Mouse (Mus musculus) layer of hippocampus, postnatal 25 days (tissue): ENCODE measurements around the gene Bik. TPM values are rescaled to one million over a fixed set of nuclear protein-coding genes. Genes with fewer than 3 reads are reported as not detected.

ENCODE experiments used
- DNase-seq, 2 experiments: peaks; one replicate each; pipeline ENCODE4 v3.0.0; 2022; ENCODE audit warnings: mixed read lengths in 2 of 2, low spot score in 1 of 2; ENCODE audit errors: extremely low spot score in 1 of 2
- microRNA-seq, 2 experiments: library from miRNA; unstranded; fragments of <30 nt; microRNA quantifications; one replicate each; pipeline ENCODE4 v1.2.0; 2021
- total RNA-seq, 2 experiments: library from RNA; stranded (reverse); gene quantifications; 2 replicates each; pipeline ENCODE4 v1.2.3; 2021

Bik gene
- total RNA-seq, 2 experiments from 2014 or later = not detected

DNA sequence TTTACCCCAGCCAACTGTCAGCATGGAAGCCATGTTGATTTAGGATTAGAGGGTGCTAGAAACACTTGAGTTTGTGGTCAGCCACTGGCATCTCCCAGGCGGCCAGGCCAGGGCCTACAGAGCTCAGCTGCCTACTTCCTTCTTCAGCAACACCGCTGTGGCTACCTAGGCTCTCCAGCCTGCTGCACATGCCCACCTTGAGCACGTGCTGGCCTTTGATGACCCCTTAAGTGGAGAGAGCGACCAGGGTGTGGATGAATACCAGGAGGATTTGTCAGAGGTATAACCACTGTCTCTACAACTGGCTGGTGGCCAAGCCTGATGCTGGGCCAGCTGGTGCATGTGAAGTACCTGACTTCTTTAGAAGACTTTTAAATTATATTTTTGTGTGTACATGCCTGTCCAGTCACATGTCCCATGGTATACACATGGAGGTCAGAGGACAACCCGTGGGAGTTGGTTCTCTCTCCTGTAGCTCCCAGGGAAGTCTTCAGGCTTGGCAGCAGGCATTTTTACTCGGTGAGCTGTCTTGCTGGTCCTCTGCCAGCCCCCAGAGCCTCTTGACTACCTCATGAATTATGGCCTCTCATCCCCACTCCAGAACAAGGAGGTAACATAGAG lies 48.2 kb downstream of the Bik start:
- DNase-seq = no peak

DNA sequence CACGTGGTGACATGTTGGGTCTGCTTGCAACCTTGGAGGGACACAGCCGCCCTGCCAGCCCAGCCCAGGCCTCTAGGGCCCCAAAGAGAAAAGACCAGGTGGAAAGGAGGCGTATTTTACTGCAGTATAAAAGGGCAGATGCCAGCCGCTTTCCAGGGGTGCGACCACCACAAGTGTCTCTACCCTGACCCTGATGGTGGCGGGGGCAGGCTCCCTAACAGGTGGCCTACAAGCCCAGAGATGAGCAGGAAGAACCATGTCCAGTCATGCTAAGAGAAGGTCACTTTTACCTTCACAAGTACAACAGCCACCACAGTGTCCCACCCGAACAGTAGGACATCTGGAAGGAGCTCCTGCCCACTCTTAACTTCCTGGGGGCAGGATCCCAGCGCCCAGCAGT lies 48.9 kb downstream of the Bik start:
- DNase-seq = no peak

DNA sequence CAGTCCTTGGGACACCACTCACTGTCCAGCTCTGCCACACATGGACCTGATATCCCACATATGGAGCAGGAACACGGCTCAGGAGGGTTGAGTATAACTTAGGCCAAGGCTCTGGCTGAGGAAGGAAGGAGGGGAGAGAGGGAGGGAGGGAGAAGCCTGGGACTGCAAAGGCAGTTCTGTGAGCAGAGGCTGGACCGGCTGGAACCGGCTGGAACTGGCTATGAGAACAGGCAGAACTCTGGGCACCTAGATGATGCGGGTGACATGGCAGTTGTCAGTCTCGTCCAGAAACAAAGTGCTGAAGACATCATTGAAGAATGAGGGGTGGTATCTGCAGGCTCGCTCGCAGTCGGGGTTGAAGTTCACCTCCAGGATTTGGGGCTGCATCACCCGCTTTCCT lies 50.0 kb downstream of the Bik start:
- no peak for DNase-seq

DNA sequence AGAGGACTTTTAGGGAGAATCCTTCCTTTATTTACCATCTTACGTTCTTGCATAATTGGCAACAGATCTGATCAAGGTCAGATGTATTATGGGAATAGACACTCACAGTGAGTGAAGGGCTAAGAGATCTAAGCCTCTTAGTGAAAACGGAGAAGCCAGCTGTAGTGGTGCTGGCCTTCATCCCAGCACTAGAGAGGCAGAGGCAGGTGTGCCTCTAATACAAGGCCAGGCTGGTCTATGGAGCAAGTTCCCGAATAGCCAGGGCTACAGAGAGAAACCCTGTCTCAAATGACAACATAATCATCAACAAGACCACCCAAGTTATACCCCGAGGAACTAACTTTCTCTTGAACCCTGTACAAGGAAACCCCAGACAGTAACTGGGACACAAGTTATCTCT lies 56.3 kb downstream of the Bik start:
- DNase-seq = no peak

DNA sequence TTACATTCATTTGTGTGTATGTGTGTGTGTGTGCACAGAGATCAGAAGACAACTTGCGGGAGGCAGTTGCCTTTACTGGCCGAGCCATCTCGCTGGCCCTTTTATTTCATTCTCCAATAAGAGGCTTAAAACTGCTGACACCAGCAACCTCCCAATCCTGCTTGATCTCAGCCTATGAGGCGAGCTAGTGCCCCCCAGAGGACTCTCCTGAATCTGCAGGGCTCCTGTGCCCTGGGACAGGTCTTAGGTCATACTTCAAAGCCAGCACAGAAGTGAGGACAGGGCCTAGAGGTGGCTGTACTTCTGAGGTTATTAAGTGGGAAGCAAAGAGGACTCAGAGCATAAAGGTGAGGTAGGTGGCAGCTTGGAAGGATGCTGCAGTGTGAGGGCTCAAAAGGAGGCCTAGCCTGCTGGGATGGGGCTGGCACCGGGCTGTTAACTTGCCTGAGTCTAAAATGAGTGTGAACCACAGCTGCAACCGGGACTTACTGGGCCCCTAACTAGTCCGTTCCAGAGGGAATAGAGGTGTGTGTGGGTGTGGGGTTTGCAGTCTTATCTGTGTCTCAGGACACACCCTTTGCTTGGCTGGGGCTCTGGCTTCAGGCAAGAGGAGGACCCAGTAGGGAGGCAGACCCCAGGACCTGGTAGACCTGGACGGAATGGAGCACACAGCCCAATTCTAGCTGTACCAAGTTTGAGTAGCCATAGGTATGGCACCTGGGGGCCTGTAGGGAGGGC lies 56.9 kb downstream of the Bik start:
- no peak for DNase-seq

DNA sequence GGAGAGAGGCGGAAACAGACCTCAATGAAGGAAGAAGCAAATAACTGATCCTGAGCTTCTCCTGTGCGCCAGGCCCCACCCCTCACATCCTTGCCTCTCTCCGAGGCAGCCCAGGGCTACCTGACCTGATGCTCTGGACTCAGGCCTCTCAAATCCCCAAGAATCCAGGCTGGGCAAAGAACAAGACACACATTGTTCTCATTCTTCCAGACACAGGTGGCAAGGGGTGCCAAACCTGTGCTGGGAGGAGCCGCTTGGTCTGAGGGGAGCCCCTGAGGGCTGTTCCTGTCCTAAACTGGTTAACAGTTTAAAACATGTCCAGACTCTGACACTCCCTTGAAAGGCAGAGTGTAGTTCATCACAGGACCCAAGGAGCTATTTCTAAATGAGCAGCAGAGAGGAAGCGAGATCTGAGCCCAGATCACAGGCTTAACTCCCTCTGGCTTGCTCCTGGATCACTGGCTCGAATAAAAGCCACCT lies 58.1 kb downstream of the Bik start:
- no peak for DNase-seq

DNA sequence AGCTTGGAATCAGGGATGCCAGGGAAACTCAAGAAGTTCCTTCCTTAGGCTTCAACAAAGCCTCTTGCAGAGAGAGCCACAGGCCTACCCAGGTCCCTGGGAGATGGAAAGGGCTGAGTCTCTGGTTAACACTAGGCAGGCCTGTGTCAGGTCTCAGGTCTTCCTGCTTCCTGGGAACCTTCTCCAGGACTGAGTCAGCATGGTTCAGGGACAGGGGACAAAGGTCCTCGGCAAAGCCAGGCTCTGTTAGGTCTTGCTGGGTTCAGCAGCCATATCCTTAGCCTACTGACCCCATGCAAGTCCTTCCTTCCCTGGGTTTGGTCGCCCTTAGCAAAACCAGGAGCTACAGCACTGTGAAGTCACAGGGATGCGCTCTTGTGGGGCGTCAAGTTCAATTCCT lies 64.2 kb downstream of the Bik start:
- DNase-seq = no peak

DNA sequence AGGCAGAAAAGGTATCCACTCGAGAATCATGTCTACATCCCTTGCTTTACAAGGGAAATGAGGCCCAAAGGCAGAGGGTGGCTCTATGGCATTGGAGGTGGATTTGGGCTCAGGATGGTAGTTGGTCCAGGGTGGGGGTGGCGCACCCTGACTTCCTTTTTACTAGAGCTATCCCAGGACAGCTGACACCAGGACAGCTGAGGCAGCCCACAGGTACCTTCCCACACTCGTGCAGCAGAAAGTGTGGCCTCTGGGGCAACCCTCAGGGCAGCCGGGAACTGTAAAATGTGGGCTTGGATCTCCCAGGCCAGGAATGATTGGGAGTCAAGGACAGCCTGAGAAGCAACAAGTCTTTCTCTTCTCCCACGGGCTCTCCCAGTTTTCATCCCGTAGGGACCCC lies 65.1 kb downstream of the Bik start:
- no peak for DNase-seq

DNA sequence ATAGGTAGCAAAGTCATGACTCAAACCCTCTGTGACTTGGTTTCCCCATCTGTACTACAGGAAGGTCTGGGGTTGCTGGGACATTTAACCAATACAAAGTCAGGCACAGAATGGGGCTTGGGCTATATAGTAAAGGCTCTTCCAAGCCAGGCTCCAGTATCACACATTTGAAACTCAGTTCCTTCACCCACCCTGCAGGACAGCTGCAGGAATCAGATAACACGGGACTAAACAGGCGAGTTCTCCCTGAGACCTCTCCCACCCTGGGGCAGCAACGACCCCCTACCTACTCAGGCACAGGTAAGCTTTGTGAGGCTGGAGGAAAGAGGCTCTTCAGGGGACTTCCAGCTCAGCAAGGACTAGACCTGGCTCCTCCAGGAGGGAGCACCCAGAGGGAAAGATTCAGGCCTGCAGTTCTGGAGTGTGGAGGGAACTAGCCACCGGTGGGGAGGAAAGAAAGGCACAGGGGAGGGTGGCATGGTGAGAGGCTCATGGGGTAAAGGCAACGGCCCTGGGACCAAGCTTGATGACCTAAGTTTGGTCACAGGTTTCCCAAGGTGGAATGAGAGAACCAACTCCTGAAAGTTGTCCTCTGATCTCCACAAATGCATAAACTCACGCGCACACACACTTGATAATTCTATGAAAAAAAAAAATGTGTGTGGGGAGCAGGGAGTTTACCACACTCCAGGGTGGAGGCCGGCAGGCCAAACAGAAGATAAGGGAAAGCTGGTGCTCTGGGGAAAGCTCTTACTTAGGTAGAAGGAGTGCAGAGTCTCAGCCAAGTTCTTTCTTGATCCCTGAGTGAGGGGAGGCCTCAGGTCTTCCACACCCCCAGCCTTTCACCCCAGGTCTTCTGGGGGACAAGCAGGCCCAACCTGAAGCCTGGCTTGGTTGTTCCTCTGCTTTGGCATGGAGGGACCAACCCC lies 65.9 kb downstream of the Bik start:
- DNase-seq = no peak

DNA sequence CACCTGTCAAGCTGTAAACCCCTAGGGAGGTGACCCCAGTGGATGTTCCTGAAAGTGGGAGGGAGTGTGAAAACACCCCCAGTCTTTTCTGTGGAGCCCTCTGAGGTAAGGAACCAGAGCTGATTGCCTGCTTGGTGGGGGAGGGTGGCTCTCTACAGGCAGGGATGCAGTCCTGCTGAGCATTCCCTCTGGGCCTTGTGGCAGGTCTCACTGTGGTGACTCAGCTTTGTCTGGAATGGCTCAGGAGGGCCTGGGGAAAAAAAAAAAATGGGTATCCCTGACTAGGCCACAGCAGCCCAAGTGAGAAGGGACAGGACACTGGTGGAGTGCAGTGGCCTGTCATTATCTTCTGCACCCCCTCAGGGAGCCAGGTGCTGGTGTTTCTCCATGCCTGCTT lies 66.5 kb downstream of the Bik start:
- DNase-seq = no peak

DNA sequence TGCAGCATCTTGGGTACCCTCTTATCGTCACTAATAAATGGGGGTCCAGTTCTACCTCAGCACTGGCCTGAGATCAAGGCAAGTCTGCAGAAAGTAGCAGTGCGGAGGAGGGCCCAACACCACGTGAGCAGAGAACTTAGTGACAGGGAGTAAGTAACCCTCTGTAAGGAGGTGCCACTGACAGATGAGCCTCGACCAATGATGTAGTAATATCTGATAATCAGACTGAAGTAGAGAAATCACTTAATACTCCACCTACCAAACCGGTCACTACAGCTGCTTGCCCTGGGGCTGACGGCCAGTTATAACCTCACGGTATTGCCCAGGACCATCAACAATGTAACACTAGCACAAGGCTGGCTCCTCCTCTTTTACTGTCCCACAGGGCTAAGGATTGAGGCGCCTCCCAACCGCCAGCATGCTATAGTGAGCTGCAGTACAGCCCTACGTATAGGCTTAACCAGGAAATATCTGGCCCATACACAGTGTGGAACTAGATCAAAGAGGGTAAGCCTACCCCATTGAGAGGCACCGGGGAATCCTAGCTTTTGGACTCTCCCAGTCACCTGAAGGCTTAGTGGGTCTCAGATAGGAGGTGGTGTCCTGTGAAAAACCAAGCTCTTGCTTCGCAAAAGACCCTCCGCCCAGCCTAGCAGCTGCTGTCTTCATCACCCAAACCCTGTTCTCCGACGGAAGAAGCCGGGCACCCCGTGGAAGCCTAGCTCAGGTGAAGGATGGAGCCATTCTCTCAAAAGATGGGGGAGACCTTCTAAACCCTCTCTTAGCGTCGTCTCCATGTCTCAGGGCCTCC lies 67.2 kb downstream of the Bik start:
- DNase-seq = no peak

Small RNA genes lying within 50 kb of the gene (microRNA-seq; reads per million reads assigned to microRNA genes)
- gene Gm24575 = 0 reads per million in 2 experiments

Other genes starting within 250 kb of the Bik start
- gene Arfgap3, start 176.6 kb upstream of the Bik start, total RNA-seq = 10 to 100 TPM; 18.0 to 18.3 TPM
- 10 to 100 TPM; 69.7 to 75.6 TPM for gene Pacsin2, start 62.3 kb upstream of the Bik start, total RNA-seq
- gene Ttll1, start 16.0 kb upstream of the Bik start, total RNA-seq = 10 to 100 TPM; 38.1 to 39.1 TPM
- 1 to 10 TPM; 3.5 to 4.6 TPM for gene Tspo, start 36.7 kb downstream of the Bik start, total RNA-seq
- gene Mcat, start 36.9 kb downstream of the Bik start, total RNA-seq = 10 to 100 TPM; 26.3 to 29.5 TPM
- 10 to 100 TPM; 13.2 to 13.5 TPM for gene Ttll12, start 68.3 kb downstream of the Bik start, total RNA-seq
- gene Scube1, start 198.2 kb downstream of the Bik start, total RNA-seq = 10 to 100 TPM; 16.7 to 19.3 TPM